Mouse (Mus musculus): ENCODE measurements around the gene Ndufc1. TPM values are rescaled to one million over a fixed set of nuclear protein-coding genes. Genes with fewer than 3 reads are reported as not detected.

Gene Ndufc1
- polyA plus RNA-seq, 1 experiment from 2014 or later: 672 TPM

- WGBS: 77% methylated on average over 10 of the region's 10 CpGs
- H3K9ac ChIP-seq (ENCODE audit: low read length): no peak overlapping the region
- no peak overlapping the region for H3K4me3 ChIP-seq (ENCODE audit: low read depth, low read length)
- no peaks in the 10 kb centered on the region for H3K36me3 ChIP-seq (ENCODE audit: control insufficient read depth, insufficient read depth, low read length)
- DNase-seq (ENCODE audit: low spot score) (no peak), ATAC-seq (replicated peaks; ENCODE audit: low FRiP score) (no peak)
- no peak overlapping the region for H3K4me2 ChIP-seq (ENCODE audit: low read depth, low read length, severe bottlenecking)
- H3K4me1 ChIP-seq (replicated peaks; ENCODE audit: control insufficient read depth, insufficient read depth, low read length): 0 out of 2 replicates have a peak, but pooled peaks cover 1% of the 10 kb centered on the region
- H3K9me3 ChIP-seq (ENCODE audit: control insufficient read depth, low read length): no peaks in the 10 kb centered on the region
- no peak overlapping the region for H3K27ac ChIP-seq (ENCODE audit: low read depth, low read length)
- H3K27me3 ChIP-seq (ENCODE audit: control insufficient read depth, insufficient read depth, low read length): peaks cover 6% of the 10 kb centered on the region; the same call in 1 of the 2 replicates
These were observed 8.1 kb downstream of the Ndufc1 start for GRCm38 (mm10) chr3:51400682-51401081.

GRCm38 (mm10) chr3:51399531-51399930, 9.3 kb downstream of the Ndufc1 start:
- no peaks in the 10 kb centered on the region for H3K9me3 ChIP-seq (ENCODE audit: control insufficient read depth, low read length)
- no peaks in the 10 kb centered on the region for H3K36me3 ChIP-seq (ENCODE audit: control insufficient read depth, insufficient read depth, low read length)
- 72% methylated on average over 4 of the region's 4 CpGs for WGBS
- H3K27me3 ChIP-seq (ENCODE audit: control insufficient read depth, insufficient read depth, low read length): peaks cover 11% of the 10 kb centered on the region; the same call in 1 of the 2 replicates
- DNase-seq (ENCODE audit: low spot score) (no peak), ATAC-seq (replicated peaks; ENCODE audit: low FRiP score) (no peak)
- no peak overlapping the region for H3K4me2 ChIP-seq (ENCODE audit: low read depth, low read length, severe bottlenecking)
- H3K27ac ChIP-seq (ENCODE audit: low read depth, low read length): no peak overlapping the region
- H3K9ac ChIP-seq (ENCODE audit: low read length): no peak overlapping the region
- no peak overlapping the region for H3K4me3 ChIP-seq (ENCODE audit: low read depth, low read length)
- 0 out of 2 replicates have a peak, but pooled peaks cover 2% of the 10 kb centered on the region for H3K4me1 ChIP-seq (replicated peaks; ENCODE audit: control insufficient read depth, insufficient read depth, low read length)

GRCm38 (mm10) chr3:51398667-51399066, 10.1 kb downstream of the Ndufc1 start:
- H3K4me2 ChIP-seq (ENCODE audit: low read depth, low read length, severe bottlenecking): no peak overlapping the region
- DNase-seq (ENCODE audit: low spot score): no peak
- H3K36me3 ChIP-seq (ENCODE audit: control insufficient read depth, insufficient read depth, low read length): no peaks in the 10 kb centered on the region
- peaks cover 11% of the 10 kb centered on the region; the same call in 1 of the 2 replicates for H3K27me3 ChIP-seq (ENCODE audit: control insufficient read depth, insufficient read depth, low read length)
- H3K27ac ChIP-seq (ENCODE audit: low read depth, low read length): no peak overlapping the region
- ATAC-seq (replicated peaks; ENCODE audit: low FRiP score): no peak
- H3K9me3 ChIP-seq (ENCODE audit: control insufficient read depth, low read length): no peaks in the 10 kb centered on the region
- 12% methylated on average over 3 of the region's 3 CpGs for WGBS
- 0 out of 2 replicates have a peak, but pooled peaks cover 2% of the 10 kb centered on the region for H3K4me1 ChIP-seq (replicated peaks; ENCODE audit: control insufficient read depth, insufficient read depth, low read length)
- no peak overlapping the region for H3K4me3 ChIP-seq (ENCODE audit: low read depth, low read length)
- H3K9ac ChIP-seq (ENCODE audit: low read length): no peak overlapping the region

- Histone ChIP-seq H3K9ac (ENCODE audit: low read length) (no peak overlapping the region), H3K4me3 (ENCODE audit: low read depth, low read length) (no peak overlapping the region), H3K27ac (ENCODE audit: low read depth, low read length) (no peak overlapping the region), H3K9me3 (ENCODE audit: control insufficient read depth, low read length) (no peaks in the 10 kb centered on the region), H3K4me2 (ENCODE audit: low read depth, low read length, severe bottlenecking) (no peak overlapping the region), H3K27me3 (ENCODE audit: control insufficient read depth, insufficient read depth, low read length) (peaks cover 11% of the 10 kb centered on the region; the same call in 1 of the 2 replicates), H3K4me1 (replicated peaks; ENCODE audit: control insufficient read depth, insufficient read depth, low read length) (0 out of 2 replicates have a peak, but pooled peaks cover 2% of the 10 kb centered on the region), H3K36me3 (ENCODE audit: control insufficient read depth, insufficient read depth, low read length) (no peaks in the 10 kb centered on the region)
- DNase-seq (ENCODE audit: low spot score): no peak
- 56% methylated on average over 15 of the region's 15 CpGs for WGBS
- ATAC-seq (replicated peaks; ENCODE audit: low FRiP score): no peak
These were observed 11.0 kb downstream of the Ndufc1 start for GRCm38 (mm10) chr3:51397700-51398299.

- ATAC-seq (replicated peaks; ENCODE audit: low FRiP score) (peak; percentile 89), DNase-seq (ENCODE audit: low spot score) (peak; percentile 90)
- Histone ChIP-seq H3K9ac (ENCODE audit: low read length) (peak within 1 kb of the TSS; percentile 47), H3K36me3 (ENCODE audit: control insufficient read depth, insufficient read depth, low read length) (no peaks in the 10 kb centered on the region), H3K27ac (ENCODE audit: low read depth, low read length) (no peak within 1 kb of the TSS), H3K4me1 (replicated peaks; ENCODE audit: control insufficient read depth, insufficient read depth, low read length) (0 out of 2 replicates have a peak, but pooled peaks cover 2% of the 10 kb centered on the region), H3K4me2 (ENCODE audit: low read depth, low read length, severe bottlenecking) (peak within 1 kb of the TSS; percentile 71), H3K27me3 (ENCODE audit: control insufficient read depth, insufficient read depth, low read length) (peaks cover 11% of the 10 kb centered on the region; the same call in 1 of the 2 replicates), H3K4me3 (ENCODE audit: low read depth, low read length) (peak within 1 kb of the TSS; percentile 46), H3K9me3 (ENCODE audit: control insufficient read depth, low read length) (no peaks in the 10 kb centered on the region)
- WGBS: 3% methylated on average over 41 of the region's 41 CpGs
These were observed 12.3 kb downstream of the Ndufc1 start, which contains the start of gene Mgarp for GRCm38 (mm10) chr3:51396219-51397068. Gene Mgarp, minus strand, starts transcription at chr3:51396738.

GRCm38 (mm10) chr3:51395461-51396145, 13.2 kb downstream of the Ndufc1 start:
- DNase-seq (ENCODE audit: low spot score) (no peak), ATAC-seq (replicated peaks; ENCODE audit: low FRiP score) (no peak)
- Histone ChIP-seq H3K4me1 (replicated peaks; ENCODE audit: control insufficient read depth, insufficient read depth, low read length) (0 out of 2 replicates have a peak, but pooled peaks cover 2% of the 10 kb centered on the region), H3K9ac (ENCODE audit: low read length) (no peak overlapping the region), H3K27me3 (ENCODE audit: control insufficient read depth, insufficient read depth, low read length) (peaks cover 11% of the 10 kb centered on the region; the same call in 1 of the 2 replicates), H3K27ac (ENCODE audit: low read depth, low read length) (no peak overlapping the region), H3K36me3 (ENCODE audit: control insufficient read depth, insufficient read depth, low read length) (no peaks in the 10 kb centered on the region), H3K4me2 (ENCODE audit: low read depth, low read length, severe bottlenecking) (peak overlapping the region; percentile 71), H3K4me3 (ENCODE audit: low read depth, low read length) (peak overlapping the region; percentile 46), H3K9me3 (ENCODE audit: control insufficient read depth, low read length) (no peaks in the 10 kb centered on the region)
- WGBS: 14% methylated on average over 19 of the region's 19 CpGs

DNA sequence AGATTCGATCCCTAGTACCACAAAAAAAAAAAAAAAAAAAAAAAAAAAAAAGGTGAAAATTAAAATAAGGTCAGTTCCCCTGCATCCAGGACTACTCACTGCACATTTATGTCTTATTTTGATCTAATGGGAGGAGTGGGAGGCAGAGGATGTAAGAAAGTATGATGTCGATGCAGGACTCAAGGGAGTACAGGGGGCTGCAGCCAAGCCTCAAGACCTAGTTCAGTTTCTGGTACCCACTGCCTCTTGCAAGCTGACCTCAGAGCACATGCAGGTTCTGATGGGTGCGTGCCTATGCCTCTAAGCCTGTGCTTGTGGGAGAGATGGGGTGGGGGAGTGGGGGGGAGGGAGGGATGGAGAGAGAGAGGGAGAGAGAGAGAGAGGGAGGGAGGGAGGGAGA, 13.9 kb downstream of the Ndufc1 start:
- ATAC-seq (replicated peaks; ENCODE audit: low FRiP score) (no peak), DNase-seq (ENCODE audit: low spot score) (no peak)
- Histone ChIP-seq H3K4me3 (ENCODE audit: low read depth, low read length) (no peak overlapping the region), H3K4me2 (ENCODE audit: low read depth, low read length, severe bottlenecking) (no peak overlapping the region), H3K27me3 (ENCODE audit: control insufficient read depth, insufficient read depth, low read length) (peaks cover 11% of the 10 kb centered on the region; the same call in 1 of the 2 replicates), H3K9me3 (ENCODE audit: control insufficient read depth, low read length) (no peaks in the 10 kb centered on the region), H3K4me1 (replicated peaks; ENCODE audit: control insufficient read depth, insufficient read depth, low read length) (0 out of 2 replicates have a peak, but pooled peaks cover 2% of the 10 kb centered on the region), H3K36me3 (ENCODE audit: control insufficient read depth, insufficient read depth, low read length) (no peaks in the 10 kb centered on the region), H3K9ac (ENCODE audit: low read length) (no peak overlapping the region), H3K27ac (ENCODE audit: low read depth, low read length) (no peak overlapping the region)
- WGBS: 56% methylated on average over 3 of the region's 3 CpGs

GRCm38 (mm10) chr3:51393651-51394050, 15.1 kb downstream of the Ndufc1 start:
- ATAC-seq (replicated peaks; ENCODE audit: low FRiP score) (no peak), DNase-seq (ENCODE audit: low spot score) (no peak)
- no peaks in the 10 kb centered on the region for H3K36me3 ChIP-seq (ENCODE audit: control insufficient read depth, insufficient read depth, low read length)
- H3K4me3 ChIP-seq (ENCODE audit: low read depth, low read length): no peak overlapping the region
- H3K4me1 ChIP-seq (replicated peaks; ENCODE audit: control insufficient read depth, insufficient read depth, low read length): peaks cover 7% of the 10 kb centered on the region; the same call in 1 of the 2 replicates
- H3K9ac ChIP-seq (ENCODE audit: low read length): no peak overlapping the region
- peaks cover 11% of the 10 kb centered on the region; the same call in 1 of the 2 replicates for H3K27me3 ChIP-seq (ENCODE audit: control insufficient read depth, insufficient read depth, low read length)
- no peak overlapping the region for H3K27ac ChIP-seq (ENCODE audit: low read depth, low read length)
- H3K9me3 ChIP-seq (ENCODE audit: control insufficient read depth, low read length): no peaks in the 10 kb centered on the region
- H3K4me2 ChIP-seq (ENCODE audit: low read depth, low read length, severe bottlenecking): no peak overlapping the region
- 91% methylated on average over 2 of the region's 2 CpGs for WGBS
